Mouse (Mus musculus): ENCODE results near the gene Pax5.

Gene Pax5

GRCm38 (mm10) chr4:44668172-44668571 lies 42.1 kb downstream of the Pax5 start:
- in situ Hi-C loops (cut with MboI, MseI) = no loop called here

- in situ Hi-C loops (cut with MboI, MseI) = no loop called here
Observed at GRCm38 (mm10) chr4:44667369-44667768, 42.9 kb downstream of the Pax5 start.

- in situ Hi-C loops (cut with MboI, MseI) = no loop called here
Observed at GRCm38 (mm10) chr4:44664767-44665056, 45.6 kb downstream of the Pax5 start.

- in situ Hi-C loops (cut with MboI, MseI) = no loop called here
Observed at GRCm38 (mm10) chr4:44664004-44664766, 46.1 kb downstream of the Pax5 start.

- in situ Hi-C loops (cut with MboI, MseI) = no loop called here
Observed at GRCm38 (mm10) chr4:44663489-44663888, 46.8 kb downstream of the Pax5 start.

- in situ Hi-C loops (cut with MboI, MseI) = loop anchor here in 1 of 2 experiments (10.0 kb wide), 1 partner anchor 790 kb away; the partner anchor contains the start of gene Olfr155
Observed at GRCm38 (mm10) chr4:44645181-44645580, 65.1 kb downstream of the Pax5 start.

- in situ Hi-C loops (cut with MboI, MseI) = loop anchor here in 1 of 2 experiments (10.0 kb wide), 1 partner anchor 787 kb away; the partner anchor contains the start of gene Olfr155
Observed at GRCm38 (mm10) chr4:44641831-44642587, 68.3 kb downstream of the Pax5 start.

GRCm38 (mm10) chr4:44635618-44636017 lies 74.7 kb downstream of the Pax5 start:
- in situ Hi-C loops (cut with MboI, MseI) = no loop called here

GRCm38 (mm10) chr4:44633694-44634524 lies 76.4 kb downstream of the Pax5 start:
- in situ Hi-C loops (cut with MboI, MseI) = no loop called here

- in situ Hi-C loops (cut with MboI, MseI) = no loop called here
Observed at GRCm38 (mm10) chr4:44630059-44630458, 80.2 kb downstream of the Pax5 start.

- in situ Hi-C loops (cut with MboI, MseI) = no loop called here
Observed at GRCm38 (mm10) chr4:44627890-44628289, 82.4 kb downstream of the Pax5 start.

- in situ Hi-C loops (cut with MboI, MseI) = no loop called here
Observed at GRCm38 (mm10) chr4:44625108-44625424, 85.2 kb downstream of the Pax5 start.

GRCm38 (mm10) chr4:44624232-44625107 lies 85.8 kb downstream of the Pax5 start:
- in situ Hi-C loops (cut with MboI, MseI) = no loop called here

GRCm38 (mm10) chr4:44623435-44623727 lies 86.9 kb downstream of the Pax5 start:
- in situ Hi-C loops (cut with MboI, MseI) = no loop called here

GRCm38 (mm10) chr4:44622682-44623434 lies 87.4 kb downstream of the Pax5 start:
- in situ Hi-C loops (cut with MboI, MseI) = no loop called here

GRCm38 (mm10) chr4:44620241-44620640 lies 90.0 kb downstream of the Pax5 start:
- in situ Hi-C loops (cut with MboI, MseI) = no loop called here

GRCm38 (mm10) chr4:44614066-44614667 lies 96.1 kb downstream of the Pax5 start:
- in situ Hi-C loops (cut with MboI, MseI) = no loop called here

- in situ Hi-C loops (cut with MboI, MseI) = no loop called here
Observed at GRCm38 (mm10) chr4:44612392-44612791, 97.9 kb downstream of the Pax5 start.

GRCm38 (mm10) chr4:44605453-44605852 lies 104.8 kb downstream of the Pax5 start:
- in situ Hi-C loops (cut with MboI, MseI) = no loop called here

GRCm38 (mm10) chr4:44602257-44602801 lies 108.0 kb downstream of the Pax5 start:
- in situ Hi-C loops (cut with MboI, MseI) = no loop called here

Data from T-helper 17 cell (primary cell).